Mouse (Mus musculus) heart, embryonic 12.5 days (tissue): ENCODE data around the gene Kmt5a. TPM values are rescaled to one million over a fixed set of nuclear protein-coding genes. Genes with fewer than 3 reads are reported as not detected.
"Not testable (repeated sequence)": the region's sequence is repeated elsewhere in the genome, so short reads cannot be mapped to it uniquely, and the experiment has no call there.

Experiments used
- ATAC-seq: fragments of 200-750 bp; cut with Nextera tagmentation; 2 replicates; pipeline ENCODE4 v1.8.0; 2017; ENCODE audit warnings: moderate TSS enrichment, moderate library complexity; ENCODE audit not compliant: insufficient number of reproducible peaks, low FRiP score
- H3K27ac ChIP-seq: fragments of 300-500 bp; sonication (generic); 2 replicates; pipeline ENCODE4 v1.5.1; 2016; ENCODE audit warnings: mild to moderate bottlenecking, moderate library complexity; ENCODE audit not compliant: poor library complexity, severe bottlenecking
- H3K27me3 ChIP-seq: fragments of 300-500 bp; sonication (generic); replicated peaks from 2 replicates; pipeline ENCODE4 v1.6.1; 2016; ENCODE audit warnings: mild to moderate bottlenecking, moderate library complexity
- H3K36me3 ChIP-seq: fragments of 300-500 bp; sonication (generic); 2 replicates; pipeline ENCODE4 v1.6.1; 2016; ENCODE audit warnings: mild to moderate bottlenecking, moderate library complexity
- H3K4me1 ChIP-seq: fragments of 300-500 bp; sonication (generic); replicated peaks from 2 replicates; pipeline ENCODE4 v1.6.1; 2016; ENCODE audit warnings: mild to moderate bottlenecking
- H3K4me2 ChIP-seq: fragments of 300-500 bp; sonication (generic); 2 replicates; pipeline ENCODE4 v1.6.1; 2016; ENCODE audit warnings: mild to moderate bottlenecking, moderate library complexity
- H3K4me3 ChIP-seq: fragments of 300-500 bp; sonication (generic); 2 replicates; pipeline ENCODE4 v1.5.1; 2016; ENCODE audit warnings: mild to moderate bottlenecking
- H3K9ac ChIP-seq: fragments of 300-500 bp; sonication (generic); 2 replicates; pipeline ENCODE4 v1.6.1; 2016; ENCODE audit warnings: mild to moderate bottlenecking, moderate library complexity
- H3K9me3 ChIP-seq: fragments of 300-500 bp; sonication (generic); replicated peaks from 2 replicates; pipeline ENCODE4 v1.6.1; 2016; ENCODE audit warnings: mild to moderate bottlenecking, moderate library complexity
- WGBS: fragments of 180-500 bp; shearing (Covaris S2); methylation state at CpG from one replicate; pipeline ENCODE4 v1.1.7; 2016; 5-methylcytosine and 5-hydroxymethylcytosine counted together
- polyA plus RNA-seq: library from polyadenylated mRNA; unstranded; fragments of >200 nt; fragmentation: Nextera tagmentation; extraction: Ambion mirVana; gene quantifications from 2 replicates; pipeline ENCODE4 v1.2.1, GENCODE M21; 2016

Gene Kmt5a
- polyA plus RNA-seq, 1 experiment from 2014 or later: 81.1 TPM

DNA sequence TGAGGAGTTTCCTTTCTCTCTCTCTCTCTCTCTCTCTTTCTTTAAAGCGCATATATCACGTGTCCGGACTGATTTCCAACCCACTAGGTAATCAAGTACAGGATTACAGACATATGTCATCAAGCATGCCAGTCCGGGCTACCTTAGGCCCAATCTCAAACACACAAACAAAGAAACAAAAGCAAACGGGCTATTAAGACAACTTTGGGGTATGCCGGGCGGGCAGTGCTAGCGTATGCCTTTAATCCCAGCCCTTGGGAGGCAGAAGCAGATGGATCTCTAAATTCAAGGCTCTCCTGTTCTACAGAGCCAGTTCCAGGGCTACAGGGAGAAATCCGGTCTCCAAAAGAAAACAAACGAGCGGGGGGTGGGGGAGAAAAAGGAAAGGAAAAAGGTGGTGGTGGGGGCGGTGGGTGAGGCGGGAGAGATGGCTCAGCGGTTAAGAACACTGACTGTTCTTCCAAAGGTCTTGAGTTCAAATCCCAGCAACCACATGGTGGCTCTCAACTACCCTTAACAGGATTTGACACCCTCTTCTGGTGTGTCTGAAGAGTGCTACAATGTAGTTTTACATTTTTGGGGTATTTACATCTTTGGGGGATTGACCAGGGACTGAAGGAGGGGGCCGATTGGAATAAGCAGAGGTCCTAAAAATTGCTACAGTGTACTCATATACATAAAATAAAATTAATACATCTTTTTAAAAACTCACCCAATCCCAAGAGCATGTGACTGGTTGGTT lies 44.1 kb downstream of the Kmt5a start:
- Histone ChIP-seq H3K4me2 (peak overlapping the region; percentile 74), H3K9me3 (no peaks in the 10 kb centered on the region), H3K9ac (peak overlapping the region; percentile 83), H3K27me3 (no peaks in the 10 kb centered on the region), H3K4me3 (peak overlapping the region; percentile 64), H3K4me1 (peaks cover 14% of the 10 kb centered on the region; the same call in 1 of the 2 replicates), H3K27ac (peak overlapping the region; percentile 98), H3K36me3 (no peaks in the 10 kb centered on the region)
- peak; percentile 24; the same call in 1 of the 2 replicates for ATAC-seq
- 7% methylated on average over 15 of the region's 15 CpGs for WGBS

DNA sequence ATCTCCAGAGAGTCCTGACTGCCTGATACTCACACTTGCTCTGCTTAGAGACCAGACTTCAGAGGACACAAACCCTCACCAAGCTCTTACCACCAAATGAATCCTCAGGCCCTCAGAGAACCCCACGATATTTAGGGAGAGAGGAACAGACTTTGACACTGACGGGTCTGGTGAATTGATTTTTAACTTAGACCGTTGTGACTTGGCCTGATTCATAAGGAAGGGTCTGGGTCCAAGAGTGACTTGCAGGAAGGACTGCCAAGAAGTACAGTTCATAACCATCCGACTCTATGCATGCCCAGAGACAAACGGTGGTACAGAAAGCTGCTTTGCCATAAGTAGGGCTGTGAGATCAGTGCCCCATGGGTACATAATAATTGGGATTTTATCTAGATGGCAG lies 45.9 kb downstream of the Kmt5a start:
- no peak for ATAC-seq
- Histone ChIP-seq H3K27me3 (no peaks in the 10 kb centered on the region), H3K36me3 (peaks cover 10% of the 10 kb centered on the region), H3K4me3 (no peak overlapping the region), H3K4me1 (peaks cover 11% of the 10 kb centered on the region; the same call in 1 of the 2 replicates), H3K4me2 (no peak overlapping the region), H3K27ac (no peak overlapping the region), H3K9ac (no peak overlapping the region), H3K9me3 (no peaks in the 10 kb centered on the region)
- WGBS: 93% methylated on average over 5 of the region's 5 CpGs

DNA sequence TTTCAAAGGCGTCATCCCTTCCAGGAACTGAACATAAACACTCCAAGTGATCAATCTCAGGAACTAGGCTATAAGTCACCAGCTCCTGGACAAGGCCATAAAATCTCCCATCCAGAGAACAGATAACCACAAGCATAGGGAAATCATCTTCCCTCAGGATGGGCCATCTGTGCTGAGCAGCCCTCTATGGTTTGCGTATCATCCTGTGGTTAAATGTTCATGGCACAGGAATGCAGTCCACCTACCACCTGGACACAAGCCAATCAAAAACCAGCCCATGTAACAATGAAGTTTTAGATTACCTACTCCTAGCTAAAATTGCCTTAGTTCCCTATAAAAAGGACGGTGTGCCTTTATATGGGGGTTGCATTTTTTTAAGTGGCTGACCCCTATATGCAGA lies 49.2 kb downstream of the Kmt5a start:
- WGBS: 90% methylated on average over 3 of the region's 3 CpGs
- no peak for ATAC-seq
- Histone ChIP-seq H3K4me3 (no peak overlapping the region), H3K9ac (no peak overlapping the region), H3K27ac (no peak overlapping the region), H3K4me2 (no peak overlapping the region), H3K27me3 (no peaks in the 10 kb centered on the region), H3K4me1 (peaks cover 6% of the 10 kb centered on the region; the same call in 1 of the 2 replicates), H3K36me3 (peaks cover 42% of the 10 kb centered on the region), H3K9me3 (no peaks in the 10 kb centered on the region)

DNA sequence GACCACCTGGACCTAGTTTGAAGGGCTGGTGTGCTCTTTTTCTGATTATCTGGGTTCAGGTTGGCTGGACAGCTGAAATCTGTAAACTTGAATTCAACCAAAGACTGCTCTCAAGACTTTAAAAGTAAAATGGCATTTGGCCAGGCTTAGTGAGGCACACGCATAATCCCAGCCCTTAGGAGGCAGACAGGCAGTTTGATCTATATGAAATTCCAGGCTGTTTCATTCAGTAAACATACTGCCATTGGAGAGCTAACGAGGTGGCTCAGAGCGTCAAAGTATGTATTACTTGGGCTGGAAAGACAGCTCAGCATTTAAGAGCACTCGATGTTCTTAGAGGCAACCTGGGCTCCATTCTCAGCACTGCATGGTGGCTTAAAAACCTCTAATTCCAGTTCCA lies 52.0 kb downstream of the Kmt5a start:
- WGBS: 82% methylated on average over 4 of the region's 4 CpGs
- Histone ChIP-seq H3K27me3 (no peaks in the 10 kb centered on the region), H3K4me1 (no peaks in the 10 kb centered on the region), H3K4me3 (no peak overlapping the region), H3K4me2 (no peak overlapping the region), H3K9ac (no peak overlapping the region), H3K36me3 (peaks cover 67% of the 10 kb centered on the region), H3K27ac (no peak overlapping the region), H3K9me3 (no peaks in the 10 kb centered on the region)
- no peak for ATAC-seq

DNA sequence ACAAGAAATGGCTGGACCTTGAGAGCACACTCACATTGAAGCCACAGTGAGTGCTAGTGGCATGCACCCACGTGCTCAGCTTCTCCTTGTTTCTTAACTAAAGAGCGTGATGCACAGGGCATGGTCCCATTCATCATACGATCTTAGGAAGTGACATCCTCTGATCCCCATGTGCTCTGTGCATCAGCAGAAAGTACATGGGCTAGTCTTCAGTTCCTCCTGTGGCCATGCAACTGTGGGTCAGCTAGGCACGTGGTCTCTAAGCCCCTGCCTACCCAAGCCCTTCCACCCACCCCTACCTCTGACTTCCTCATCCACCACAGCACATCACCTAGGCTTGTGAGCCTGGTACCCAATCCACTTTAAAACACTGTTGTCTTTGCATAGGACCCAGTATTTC lies 52.9 kb downstream of the Kmt5a start:
- Histone ChIP-seq H3K27ac (no peak overlapping the region), H3K9me3 (no peaks in the 10 kb centered on the region), H3K4me2 (no peak overlapping the region), H3K36me3 (peaks cover 75% of the 10 kb centered on the region), H3K4me3 (no peak overlapping the region), H3K4me1 (no peaks in the 10 kb centered on the region), H3K27me3 (no peaks in the 10 kb centered on the region), H3K9ac (no peak overlapping the region)
- WGBS: 84% methylated on average over 4 of the region's 4 CpGs
- no peak for ATAC-seq

DNA sequence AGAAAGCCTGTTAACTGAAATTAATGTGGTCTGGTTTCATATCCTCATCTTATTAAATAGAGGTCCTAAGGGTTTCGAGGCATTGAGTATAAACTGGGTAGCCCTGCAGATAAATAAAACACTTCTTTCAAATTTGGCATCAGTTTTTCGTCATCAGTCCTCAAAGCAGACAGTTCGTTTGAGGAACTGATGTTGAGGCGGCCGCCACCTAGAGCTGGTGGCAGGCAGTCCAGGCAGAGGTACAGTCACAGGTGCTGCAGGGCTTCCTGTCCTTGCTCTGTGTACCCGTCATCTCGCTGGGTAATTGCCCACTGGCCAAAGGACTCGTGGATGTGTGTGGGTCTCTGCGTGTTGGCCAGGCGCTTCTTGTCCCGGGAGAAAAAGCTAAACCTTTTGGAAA lies 53.7 kb downstream of the Kmt5a start:
- WGBS: 87% methylated on average over 11 of the region's 11 CpGs
- Histone ChIP-seq H3K4me2 (no peak overlapping the region), H3K36me3 (peaks cover 82% of the 10 kb centered on the region)

DNA sequence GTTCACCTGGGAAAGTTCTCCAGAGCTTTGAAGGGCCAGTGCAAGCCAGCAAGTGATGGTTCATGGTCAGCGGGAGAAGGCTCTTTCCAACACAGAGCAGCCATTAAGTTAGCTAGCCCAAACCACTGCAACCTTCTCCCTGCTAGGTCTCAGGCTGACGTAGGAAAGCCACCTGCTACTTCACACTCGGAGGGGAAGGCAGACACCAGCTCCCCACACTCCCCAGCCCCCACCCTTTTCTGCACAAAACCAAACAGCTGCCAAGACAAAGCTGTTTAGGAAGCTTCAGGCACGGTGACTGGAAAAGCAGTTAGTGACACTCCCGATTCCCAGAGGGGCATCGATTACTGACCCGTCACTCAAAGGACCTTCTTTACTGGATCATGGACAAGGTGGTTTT lies 55.8 kb downstream of the Kmt5a start:
- no peak overlapping the region for H3K27ac ChIP-seq
- no peak overlapping the region for H3K9ac ChIP-seq
- no peaks in the 10 kb centered on the region for H3K9me3 ChIP-seq
- H3K4me2 ChIP-seq: no peak overlapping the region
- H3K36me3 ChIP-seq: peaks cover 78% of the 10 kb centered on the region
- no peaks in the 10 kb centered on the region for H3K27me3 ChIP-seq
- peaks cover 18% of the 10 kb centered on the region for H3K4me1 ChIP-seq
- WGBS: 73% methylated on average over 7 of the region's 7 CpGs
- no peak for ATAC-seq
- H3K4me3 ChIP-seq: no peak overlapping the region

More for the DNA sequence above, 53.7 kb downstream of the Kmt5a start:
- no peak overlapping the region for H3K4me3 ChIP-seq
- H3K27me3 ChIP-seq: no peaks in the 10 kb centered on the region
- no peak overlapping the region for H3K9ac ChIP-seq
- peaks cover 7% of the 10 kb centered on the region for H3K4me1 ChIP-seq
- no peaks in the 10 kb centered on the region for H3K9me3 ChIP-seq
- no peak overlapping the region for H3K27ac ChIP-seq
- no peak for ATAC-seq

DNA sequence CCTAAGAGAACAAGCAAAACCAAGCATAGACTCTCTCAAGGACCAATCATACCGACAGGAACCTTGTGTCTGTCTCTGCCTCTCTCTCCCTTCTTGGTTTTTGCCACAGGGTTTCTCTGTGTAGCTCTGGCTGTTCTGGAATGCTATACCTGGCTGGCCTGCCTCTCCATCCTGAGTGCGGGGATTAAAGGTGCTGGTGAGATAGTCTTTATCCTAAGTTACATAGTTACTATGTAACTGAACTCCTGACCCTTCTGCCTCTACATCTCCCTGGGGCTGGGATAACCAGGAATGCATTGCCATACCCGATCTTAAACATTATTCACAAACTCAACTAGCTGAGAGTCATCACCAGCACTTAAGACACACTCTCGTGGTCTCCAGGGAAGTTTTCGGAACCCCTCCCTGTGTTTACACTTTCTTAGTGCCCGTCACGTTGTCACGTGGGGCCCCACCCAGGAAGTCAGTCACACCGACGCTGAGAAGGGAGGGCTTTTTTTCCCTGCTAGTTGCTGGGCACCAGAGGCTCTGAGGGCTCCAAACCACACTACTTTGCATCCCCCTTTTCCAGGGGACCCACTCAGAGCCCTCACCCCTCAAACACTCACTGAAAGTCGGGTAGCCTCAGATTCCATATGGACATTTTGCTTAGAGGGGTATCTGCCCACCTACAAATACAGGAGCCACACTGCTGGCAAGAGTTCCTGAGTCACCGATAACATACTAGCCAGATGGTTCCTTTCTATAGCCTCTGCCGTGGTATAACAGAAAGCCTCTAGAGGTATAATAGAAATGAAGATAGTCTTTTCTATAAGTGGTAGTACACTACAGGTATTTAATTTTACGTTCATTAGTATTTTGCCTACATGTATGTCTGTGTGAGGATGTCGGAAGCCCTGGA lies 57.1 kb downstream of the Kmt5a start:
- Histone ChIP-seq H3K4me1 (peaks cover 18% of the 10 kb centered on the region), H3K27me3 (no peaks in the 10 kb centered on the region), H3K27ac (no peak overlapping the region), H3K36me3 (peaks cover 78% of the 10 kb centered on the region), H3K9ac (no peak overlapping the region), H3K4me3 (no peak overlapping the region), H3K4me2 (no peak overlapping the region), H3K9me3 (no peaks in the 10 kb centered on the region)
- 65% methylated on average over 15 of the region's 15 CpGs for WGBS
- no peak for ATAC-seq

DNA sequence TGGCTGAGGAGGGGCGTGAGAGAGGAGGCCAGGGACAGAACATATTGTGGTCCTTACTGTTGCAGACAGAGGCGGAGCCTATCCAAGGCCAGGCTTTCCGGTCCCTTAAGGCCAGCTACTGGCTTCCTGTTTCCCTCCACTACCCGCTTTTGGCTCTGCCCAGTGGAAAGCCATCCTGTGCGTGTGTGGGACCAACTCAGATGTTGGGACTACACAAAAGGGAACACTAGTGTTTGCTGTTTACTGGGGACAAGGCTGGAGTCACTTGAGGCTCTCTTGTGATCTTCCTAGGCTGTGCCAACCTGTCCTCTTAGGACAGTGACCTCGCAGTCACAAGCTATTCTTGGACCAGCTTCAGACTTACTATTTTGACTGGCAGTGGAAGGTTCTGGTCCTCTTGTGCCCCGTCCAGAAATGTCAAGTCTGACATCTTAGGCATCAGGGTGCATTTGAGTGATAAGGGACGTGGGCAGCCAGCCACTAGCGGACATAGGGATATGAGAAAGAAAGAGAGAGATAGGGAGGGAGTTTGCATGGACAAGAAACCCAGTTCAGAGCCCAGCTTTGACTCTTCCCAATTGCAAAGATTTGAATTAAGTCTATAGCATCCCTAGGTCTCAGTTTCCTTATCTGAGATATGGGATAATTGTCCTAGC lies 58.6 kb downstream of the Kmt5a start:
- peak; percentile 58 for ATAC-seq

DNA sequence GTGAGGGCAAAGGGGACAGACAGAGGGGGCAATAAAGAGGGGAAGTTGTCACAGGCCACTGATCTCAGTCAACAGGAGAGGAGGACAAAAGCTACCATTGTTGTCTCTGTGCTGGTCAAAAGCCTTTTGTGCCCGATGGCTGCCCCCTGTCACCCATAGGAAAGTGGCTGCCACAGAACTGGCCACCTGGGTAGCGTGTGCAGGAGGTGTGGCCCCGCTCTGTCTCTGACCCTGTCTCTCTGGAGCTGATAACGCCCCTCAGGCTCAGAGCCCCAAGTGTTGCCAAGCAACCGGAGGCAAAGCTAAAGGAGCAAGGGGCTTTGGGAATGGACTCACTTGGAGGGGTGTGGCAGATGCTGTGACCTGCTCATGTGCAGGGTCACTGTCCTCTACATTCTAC lies 59.3 kb downstream of the Kmt5a start:
- H3K4me3 ChIP-seq: no peak overlapping the region
- no peaks in the 10 kb centered on the region for H3K9me3 ChIP-seq
- H3K27ac ChIP-seq: peak overlapping the region; percentile 57
- 32% methylated on average over 5 of the region's 5 CpGs for WGBS
- H3K4me1 ChIP-seq: peaks cover 18% of the 10 kb centered on the region
- no peak for ATAC-seq
- H3K9ac ChIP-seq: no peak overlapping the region
- H3K4me2 ChIP-seq: no peak overlapping the region
- H3K36me3 ChIP-seq: peaks cover 79% of the 10 kb centered on the region
- no peaks in the 10 kb centered on the region for H3K27me3 ChIP-seq

More for the DNA sequence above, 58.6 kb downstream of the Kmt5a start:
- H3K4me2 ChIP-seq: no peak overlapping the region
- WGBS: 45% methylated on average over 9 of the region's 9 CpGs
- no peak overlapping the region for H3K4me3 ChIP-seq
- H3K4me1 ChIP-seq: peaks cover 18% of the 10 kb centered on the region
- no peak overlapping the region for H3K9ac ChIP-seq
- H3K36me3 ChIP-seq: peaks cover 78% of the 10 kb centered on the region
- H3K9me3 ChIP-seq: no peaks in the 10 kb centered on the region
- H3K27ac ChIP-seq: peak overlapping the region; percentile 57
- H3K27me3 ChIP-seq: no peaks in the 10 kb centered on the region

DNA sequence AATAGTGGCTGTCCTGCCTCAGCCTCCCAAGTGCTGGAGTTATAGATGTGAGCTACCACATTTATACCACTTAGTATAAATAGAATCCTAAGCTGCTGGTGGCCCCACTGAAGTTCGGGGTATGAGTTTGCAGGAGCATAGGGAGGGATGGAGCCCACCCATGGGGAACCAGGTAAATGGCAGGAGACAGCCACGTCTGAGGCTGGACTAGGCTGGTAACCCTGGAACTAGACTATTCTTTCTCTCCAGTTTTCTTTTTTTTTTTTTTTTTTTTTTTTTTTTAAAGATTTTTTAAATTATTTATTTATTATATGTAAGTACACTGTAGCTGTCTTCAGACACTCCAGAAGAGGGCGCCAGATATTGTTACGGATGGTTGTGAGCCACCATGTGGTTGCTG lies 60.3 kb downstream of the Kmt5a start:
- peaks cover 18% of the 10 kb centered on the region for H3K4me1 ChIP-seq
- H3K36me3 ChIP-seq: peaks cover 79% of the 10 kb centered on the region
- 79% methylated on average over 3 of the region's 4 CpGs for WGBS
- H3K27ac ChIP-seq, H3K9me3 ChIP-seq, ATAC-seq, H3K4me2 ChIP-seq, H3K4me3 ChIP-seq, H3K9ac ChIP-seq, H3K27me3 ChIP-seq: not testable (repeated sequence)
